Mouse (Mus musculus): ENCODE measurements around the gene Gimap7. TPM values are rescaled to one million over a fixed set of nuclear protein-coding genes. Genes with fewer than 3 reads are reported as not detected.
A peak's percentile ranks its signal among the peaks of the same experiment; 100 is the strongest.
"Not testable (repeated sequence)": the region's sequence is repeated elsewhere in the genome, so short reads cannot be mapped to it uniquely, and the experiment has no call there.

Gimap7 gene
- total RNA-seq (2021): not detected
- long read RNA-seq: 0 reads

DNA sequence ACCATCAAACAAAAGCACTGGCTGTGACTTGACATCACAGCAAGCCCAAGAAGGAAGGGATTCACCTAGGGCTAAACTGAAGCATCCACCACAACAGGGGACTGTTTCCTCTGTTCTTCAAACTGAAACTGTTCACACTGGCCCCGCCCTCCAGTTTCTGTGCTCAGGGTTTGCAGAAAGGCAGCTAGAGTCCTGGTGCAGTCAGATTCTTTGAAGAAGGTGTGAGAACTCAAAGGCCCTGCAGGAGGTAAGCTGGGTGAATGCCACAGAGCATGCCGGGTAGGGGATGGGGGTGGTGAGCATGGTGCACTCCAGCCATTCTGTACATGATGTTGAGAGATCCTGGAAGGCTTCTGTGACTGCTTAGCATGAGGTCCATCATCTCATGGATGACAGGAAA lies at the start of gene Gimap7, which contains the start of gene Gm28053:
Gimap7 (plus strand) TSS at position 167 of the 400 bp plus-strand sequence.
Gm28053 (plus strand) TSS at position 153 of the 400 bp plus-strand sequence.
- DNase-seq (ENCODE audit: low spot score in 2 of 2): no peak

DNA sequence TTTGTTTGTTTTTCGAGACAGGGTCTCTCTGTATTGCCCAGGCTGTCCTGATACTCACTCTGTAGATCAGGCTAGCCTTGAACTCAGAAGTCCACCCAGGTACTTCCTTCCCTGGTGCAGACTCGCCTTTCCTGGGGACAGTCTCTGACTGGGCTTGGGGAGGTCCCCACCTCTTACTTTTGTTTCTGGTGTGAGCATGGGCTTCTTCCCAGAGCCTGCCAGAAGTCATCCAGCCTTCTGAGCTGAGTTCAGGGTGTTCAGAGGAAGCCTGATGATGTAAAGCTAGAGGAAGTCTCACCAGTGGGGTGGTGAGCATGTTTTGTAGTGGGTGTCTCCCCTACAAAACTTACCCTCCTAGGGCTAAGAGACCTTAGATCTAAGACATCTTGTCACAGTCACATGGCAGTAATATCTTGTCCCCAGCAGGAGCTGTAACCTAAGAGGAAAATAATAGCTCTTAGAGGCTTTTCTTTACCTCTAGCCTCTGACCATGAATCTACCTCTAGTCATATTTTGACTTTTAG lies 48.9 kb upstream of the Gimap7 start:
- DNase-seq (ENCODE audit: low spot score in 2 of 2): no peak

- no peak for DNase-seq (ENCODE audit: low spot score in 2 of 2)
Measured at GRCm38 (mm10) chr6:48674291-48675058, 43.9 kb upstream of the Gimap7 start.

DNA sequence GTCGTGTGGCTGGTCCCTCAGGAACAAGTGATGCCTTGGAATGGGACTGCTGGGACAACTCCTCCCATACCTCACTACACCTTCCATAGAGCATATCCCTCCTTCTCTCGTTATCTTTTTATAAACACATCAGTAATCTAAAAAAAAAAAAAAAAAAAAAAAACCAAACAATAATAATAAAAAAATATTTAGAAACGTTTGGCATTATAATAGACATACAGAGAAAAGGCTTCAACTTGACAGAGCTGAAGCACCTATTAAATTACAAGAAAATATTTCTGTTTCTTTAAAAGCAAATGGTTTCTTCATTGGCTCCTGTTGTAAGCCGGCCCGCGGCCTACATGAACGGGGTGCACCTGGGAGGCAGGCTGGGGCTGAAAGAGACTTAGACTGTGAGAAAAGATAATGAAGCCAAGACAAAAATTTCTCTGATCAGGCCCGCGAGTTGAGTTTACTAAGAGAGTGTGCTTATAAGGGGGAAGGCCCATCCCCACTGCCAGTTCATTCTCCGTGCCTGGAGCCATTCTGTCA lies 43.0 kb upstream of the Gimap7 start:
- DNase-seq (ENCODE audit: low spot score in 2 of 2): no peak

DNA sequence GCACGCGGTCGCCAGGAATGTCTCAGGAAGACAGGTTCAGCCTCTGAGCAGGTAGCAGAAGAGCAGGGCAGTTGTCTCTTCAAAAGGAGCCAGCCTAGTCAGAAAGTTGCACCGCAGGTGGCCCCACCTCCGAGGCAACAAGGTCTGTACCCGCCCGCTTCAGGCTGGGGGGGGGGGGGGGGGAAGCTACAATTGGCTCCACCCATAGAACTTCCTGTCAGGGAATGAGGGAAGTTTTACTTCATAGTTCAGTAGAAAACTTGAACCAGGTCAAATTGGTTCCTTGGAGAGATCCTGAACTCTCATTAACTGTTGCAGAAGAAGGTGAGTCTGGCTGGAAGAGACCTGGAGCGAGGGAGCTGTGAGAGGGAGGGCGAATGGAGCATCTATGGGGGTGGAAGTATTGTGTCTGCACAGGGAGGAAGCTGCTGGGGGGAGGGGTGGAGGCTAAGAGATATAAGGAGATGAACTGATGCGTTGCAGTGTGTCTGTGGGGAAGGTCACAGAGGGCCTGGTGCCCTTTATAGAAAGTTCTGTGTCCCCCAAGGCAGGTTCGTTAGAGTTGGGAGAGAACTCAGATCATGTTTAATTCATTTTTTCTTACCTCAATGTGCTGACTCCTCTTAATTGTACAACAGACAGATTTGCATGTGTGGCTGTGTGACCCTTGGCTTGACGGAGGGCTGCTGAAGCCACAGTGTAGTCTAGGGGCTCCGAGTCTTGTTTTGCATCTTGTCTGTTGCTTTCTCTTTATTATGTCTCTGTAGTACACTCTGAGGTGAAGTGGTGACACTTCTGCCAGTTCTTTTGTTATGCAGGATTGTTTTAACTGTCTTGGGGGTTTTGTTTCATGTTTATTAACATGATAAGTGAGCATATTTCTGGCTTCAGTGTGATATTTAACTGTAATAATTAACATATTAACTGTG lies 42.2 kb upstream of the Gimap7 start, which contains the start of gene Gimap9:
Gimap9 (plus strand) TSS at position 199 of the 929 bp plus-strand sequence.
- DNase-seq (ENCODE audit: low spot score in 2 of 2): no peak

DNA sequence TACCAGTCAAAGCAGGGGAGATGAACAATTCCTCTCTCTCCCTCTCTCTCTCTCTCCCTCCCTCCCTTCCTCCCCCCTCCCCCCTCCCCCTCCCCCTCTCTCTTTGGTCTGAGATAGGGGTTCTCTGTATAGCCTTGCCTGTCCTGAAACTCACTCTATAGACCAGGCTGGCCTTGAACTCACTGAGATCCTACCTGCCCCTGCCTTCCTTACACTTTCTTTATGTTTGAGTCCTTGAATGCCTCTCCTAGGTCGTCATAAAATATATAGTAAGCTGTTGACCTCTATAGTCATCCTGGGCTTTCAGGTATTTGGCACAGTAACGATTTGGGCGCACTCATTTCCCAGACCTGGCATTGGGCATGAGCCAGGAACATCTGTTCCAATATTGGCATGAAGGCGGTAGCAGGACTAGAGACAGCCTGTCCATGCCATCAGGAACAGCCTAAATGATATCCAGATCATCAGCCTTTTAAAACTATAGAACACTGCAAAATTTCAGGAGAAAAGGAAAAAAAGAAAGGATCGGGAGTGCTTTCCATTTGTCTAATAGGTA lies 41.5 kb upstream of the Gimap7 start:
- DNase-seq (ENCODE audit: low spot score in 2 of 2): no peak

DNA sequence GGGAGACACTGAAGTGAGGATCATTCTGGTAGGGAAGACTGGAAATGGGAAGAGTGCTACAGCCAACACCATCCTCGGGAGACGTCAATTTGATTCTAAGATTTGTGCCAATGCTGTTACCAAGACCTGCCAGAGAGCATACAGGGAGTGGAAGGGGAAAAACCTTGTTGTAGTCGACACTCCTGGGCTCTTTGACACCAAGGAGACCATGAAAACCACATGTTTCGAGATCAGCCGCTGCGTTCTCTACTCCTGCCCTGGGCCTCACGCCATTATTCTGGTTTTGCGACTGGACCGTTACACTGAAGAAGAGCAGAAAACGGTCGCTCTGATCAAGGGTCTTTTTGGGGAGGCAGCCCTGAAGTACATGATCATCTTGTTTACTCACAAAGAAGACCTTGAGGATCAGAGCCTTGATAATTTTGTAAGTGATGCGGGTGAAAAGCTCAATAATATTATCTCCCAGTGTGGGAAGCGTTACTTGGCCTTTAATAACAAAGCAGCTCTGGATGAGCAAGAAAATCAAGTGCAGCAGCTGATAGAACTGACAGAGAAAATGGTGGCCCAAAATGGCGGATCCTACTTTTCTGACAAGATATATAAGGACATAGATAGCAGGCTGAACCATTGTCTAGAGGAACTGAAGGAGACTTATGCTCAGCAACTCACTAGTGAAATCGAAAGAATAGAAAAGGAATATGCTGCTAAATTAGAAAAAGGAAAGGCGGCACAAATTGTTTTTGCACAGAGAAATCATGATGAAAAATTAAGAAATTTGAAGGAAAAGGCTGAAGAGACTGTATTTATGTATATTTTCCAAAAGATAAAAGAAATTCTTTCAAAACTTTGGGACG lies 40.7 kb upstream of the Gimap7 start:
- DNase-seq (ENCODE audit: low spot score in 2 of 2): no peak

DNA sequence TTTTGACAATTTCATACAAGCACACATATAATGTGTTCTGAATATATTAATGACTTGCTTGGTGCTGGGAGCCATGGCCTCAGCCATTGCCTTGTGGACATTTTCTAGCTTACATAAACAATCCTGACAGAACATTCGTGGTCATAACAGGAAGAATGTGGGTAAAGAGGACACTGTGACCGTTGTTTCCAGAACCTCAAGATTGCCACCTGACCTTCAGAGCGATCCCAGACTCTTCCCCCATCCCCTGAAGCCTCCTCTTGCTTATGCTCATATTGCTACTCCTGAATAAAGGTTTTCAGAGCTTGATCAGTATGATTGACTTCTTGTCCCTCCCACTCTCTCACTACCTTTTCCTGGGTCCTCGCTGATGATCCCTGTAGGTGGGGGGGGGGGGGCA lies 40.0 kb upstream of the Gimap7 start:
- no peak for DNase-seq (ENCODE audit: low spot score in 2 of 2)

DNA sequence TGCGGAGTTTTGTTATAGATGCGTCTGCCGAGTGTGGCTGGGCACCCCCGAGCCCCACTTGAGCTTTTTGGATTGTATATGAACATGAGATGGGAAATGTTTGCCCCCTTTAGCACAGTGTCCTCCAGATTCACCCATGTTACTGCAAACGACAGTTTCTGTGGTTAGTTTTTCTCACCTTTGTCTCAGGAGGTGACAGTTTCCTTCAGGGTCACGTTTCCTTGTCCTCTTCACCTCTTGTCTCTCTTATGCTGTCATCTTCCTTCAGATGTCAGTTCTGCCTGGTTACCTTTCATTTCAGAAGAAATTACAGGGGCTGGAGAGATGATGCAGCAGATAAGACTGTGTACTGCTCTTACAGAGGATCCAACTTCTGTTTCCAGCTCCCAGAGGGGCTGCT lies 38.7 kb upstream of the Gimap7 start:
- DNase-seq (ENCODE audit: low spot score in 2 of 2): no peak

DNA sequence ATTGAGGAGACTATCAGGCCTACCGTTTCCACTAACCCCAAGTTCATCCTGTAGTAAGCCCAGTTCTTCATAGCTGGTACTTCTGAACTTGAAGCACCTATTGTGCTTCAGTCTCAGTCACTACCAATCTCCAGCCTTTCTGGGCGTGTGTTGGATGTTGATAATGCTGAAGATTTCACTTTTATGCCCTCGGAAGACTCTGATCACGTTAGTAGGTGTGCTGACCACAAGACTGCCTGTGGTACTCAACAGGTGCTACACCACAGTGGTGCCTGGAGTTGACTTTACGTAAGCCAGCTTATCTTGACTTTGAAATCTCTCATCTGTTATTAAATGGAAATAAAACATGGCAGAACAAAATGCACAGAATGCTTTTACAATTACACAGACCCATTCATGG lies 38.0 kb upstream of the Gimap7 start:
- no peak for DNase-seq (ENCODE audit: low spot score in 2 of 2)

DNA sequence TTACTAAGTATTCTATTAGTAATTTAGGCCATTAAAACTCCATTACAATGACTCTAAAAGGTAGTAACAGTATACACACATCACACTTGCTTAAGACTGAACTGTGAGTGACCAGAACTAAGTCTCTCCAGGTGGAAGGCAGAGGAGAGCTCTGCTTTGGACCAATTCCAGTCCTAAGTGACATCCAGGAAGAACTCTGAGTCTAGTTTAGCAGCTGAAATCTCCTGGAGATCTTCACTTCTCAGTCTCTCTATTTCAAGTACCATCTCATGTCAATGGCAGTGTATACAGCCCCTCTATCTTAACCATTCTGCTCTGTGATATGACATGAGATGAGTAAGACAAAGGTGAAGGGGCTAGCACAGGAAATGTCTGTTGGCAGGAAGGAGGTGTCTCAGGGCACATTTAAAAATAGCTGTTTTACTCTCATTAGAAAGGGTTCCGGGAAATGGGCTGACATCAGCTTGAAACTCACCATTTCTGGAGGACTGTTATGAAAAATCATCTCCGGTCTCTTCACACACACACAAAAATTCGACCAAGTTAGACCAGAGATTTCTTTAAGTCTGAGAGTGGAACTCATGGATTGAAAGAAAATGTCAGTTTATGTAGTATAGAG lies 36.8 kb upstream of the Gimap7 start:
- DNase-seq (ENCODE audit: low spot score in 2 of 2): no peak

- DNase-seq (ENCODE audit: low spot score in 2 of 2): peak in 1 of 2 experiments; percentile 25
Measured at GRCm38 (mm10) chr6:48682271-48682670, 36.1 kb upstream of the Gimap7 start.

GRCm38 (mm10) chr6:48683263-48683821 lies 35.1 kb upstream of the Gimap7 start:
- DNase-seq (ENCODE audit: low spot score in 2 of 2): not testable (repeated sequence)

- no peak for DNase-seq (ENCODE audit: low spot score in 2 of 2)
Measured at GRCm38 (mm10) chr6:48684319-48684718, 34.1 kb upstream of the Gimap7 start, which contains the start of gene Gimap4. Gene Gimap4 (plus strand): TSS chr6:48684549.

DNA sequence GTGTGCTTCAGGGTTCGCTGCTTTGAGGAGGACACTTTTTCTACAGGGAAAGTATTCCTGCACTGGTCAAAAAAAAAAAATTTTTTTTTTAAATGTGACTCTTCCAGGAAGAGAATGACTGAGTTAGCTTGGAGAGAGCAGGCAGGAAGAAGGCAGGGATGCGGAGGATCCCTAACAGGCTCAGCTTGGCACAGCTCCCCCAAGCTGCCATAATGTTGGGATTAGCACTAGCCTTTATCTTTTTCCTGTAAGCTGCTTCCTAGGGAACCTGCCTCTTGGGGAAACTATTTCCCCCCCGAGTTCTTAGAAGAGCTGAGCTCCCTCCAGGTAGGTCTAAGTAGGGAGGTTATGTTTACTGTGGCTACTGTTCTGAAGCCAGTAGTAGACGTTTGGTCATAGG lies 33.6 kb upstream of the Gimap7 start:
- DNase-seq (ENCODE audit: low spot score in 2 of 2): no peak

DNA sequence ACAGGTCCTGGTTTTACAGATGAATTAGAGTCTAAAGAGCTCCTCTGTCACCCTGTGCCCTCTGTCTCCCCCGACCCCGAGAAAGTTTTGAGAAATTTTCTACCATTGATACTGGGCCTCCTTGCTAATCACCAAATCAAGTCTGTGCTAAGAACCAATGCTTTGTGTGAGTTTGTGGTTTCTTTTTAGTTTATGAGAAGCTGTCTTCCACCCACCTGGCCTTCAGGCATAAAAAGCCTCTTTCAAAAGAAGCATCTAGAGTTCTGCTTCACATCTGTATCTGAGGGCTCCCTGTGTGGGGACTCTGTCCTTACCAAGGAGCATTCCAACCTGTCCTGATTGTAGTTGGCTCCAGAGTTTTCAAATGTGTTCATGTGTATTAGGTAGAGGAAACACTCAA lies 33.2 kb upstream of the Gimap7 start:
- no peak for DNase-seq (ENCODE audit: low spot score in 2 of 2)

GRCm38 (mm10) chr6:48685694-48686665 lies 32.4 kb upstream of the Gimap7 start:
- DNase-seq (ENCODE audit: low spot score in 2 of 2): no peak

DNA sequence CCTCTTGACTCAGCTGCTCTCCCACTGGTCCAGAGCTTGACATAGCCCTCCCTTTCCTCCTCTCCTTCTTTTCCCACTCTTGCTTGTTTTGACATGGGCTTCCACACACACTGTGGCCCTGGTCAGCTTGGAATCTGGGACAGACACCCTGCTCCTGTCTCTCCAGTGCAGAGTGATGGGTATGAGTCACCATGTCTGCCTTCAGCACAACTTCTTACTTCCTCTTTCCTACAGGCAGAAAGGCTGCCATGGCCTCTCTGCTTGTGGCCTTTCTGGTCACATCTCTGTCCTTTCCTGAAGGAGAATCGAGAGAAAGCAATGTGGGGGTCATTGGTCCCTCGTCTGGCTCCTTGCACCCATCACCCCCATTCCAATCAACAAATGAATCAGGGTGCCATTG lies 31.3 kb upstream of the Gimap7 start:
- DNase-seq (ENCODE audit: low spot score in 2 of 2): no peak

All from layer of hippocampus, adult 18-20 months (tissue).